Mouse (Mus musculus) spleen, adult 2 months (tissue): ENCODE data around the gene B3gat3.

Experiments used
- CTCF ChIP-seq: fragments of 200-500 bp; IDR thresholded peaks from 2 replicates; pipeline ENCODE4 v1.5.1; 2011; ENCODE audit warnings: mild to moderate bottlenecking, inconsistent platforms; ENCODE audit not compliant: insufficient read depth, insufficient read length, insufficient replicate concordance; ENCODE audit errors: extremely low read depth
- POLR2A ChIP-seq: fragments of 200-500 bp; IDR thresholded peaks from 2 replicates; pipeline ENCODE4 v1.6.1; 2011; ENCODE audit warnings: low read depth, low read length, inconsistent platforms

DNA sequence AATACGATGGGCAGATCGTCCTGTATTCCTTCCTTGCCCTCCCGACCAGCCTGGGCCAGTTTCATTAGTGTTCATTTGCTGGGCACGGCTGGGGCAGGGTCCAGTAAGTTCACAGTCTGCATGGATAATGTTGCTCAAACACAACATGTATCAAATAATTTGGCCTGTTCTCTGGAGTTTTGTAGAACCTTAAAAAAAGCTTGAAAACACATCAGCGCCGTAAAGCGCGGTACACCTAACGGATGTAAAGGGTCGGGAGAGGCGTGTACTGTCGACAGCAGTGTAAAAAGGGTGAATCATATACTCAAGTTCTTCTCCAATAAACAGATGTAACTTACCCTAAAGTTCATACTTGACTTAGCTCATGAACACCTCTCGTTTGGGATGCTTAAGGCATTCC lies 21.6 kb upstream of the B3gat3 start:
- TF ChIP-seq POLR2A (no peak), CTCF (no peak)
